Mouse (Mus musculus) embryonic fibroblast, embryonic 13.5 days (primary cell): Measurements from ENCODE around the gene 9330161L09Rik.

Experiments used
- CTCF ChIP-seq: IDR thresholded peaks from 2 replicates; pipeline ENCODE4 v1.5.1; 2011; ENCODE audit warnings: mild to moderate bottlenecking, control low read depth, low read length, moderate library complexity, borderline replicate concordance; ENCODE audit not compliant: insufficient read depth
- POLR2A ChIP-seq: IDR thresholded peaks from 2 replicates; pipeline ENCODE4 v1.6.1; 2011; ENCODE audit warnings: low read depth, mild to moderate bottlenecking, control low read depth, low read length, moderate library complexity

GRCm38 (mm10) chr12:103360812-103361211 lies 46.8 kb downstream of the 9330161L09Rik start:
- TF ChIP-seq CTCF (no peak), POLR2A (no peak)
